Mouse (Mus musculus) embryo, embryonic 10 days (tissue): Measurements from ENCODE around the gene Akr1c13.
A peak's percentile ranks its signal among the peaks of the same experiment; 100 is the strongest.
"Not testable (repeated sequence)": the region's sequence is repeated elsewhere in the genome, so short reads cannot be mapped to it uniquely, and the experiment has no call there.

ENCODE experiments used
- DNase-seq: peaks from one replicate; pipeline ENCODE4 v3.0.0-alpha.2; 2015; ENCODE audit warnings: low spot score

Gene Akr1c13

GRCm38 (mm10) chr13:4190904-4191303, at the start of gene Akr1c13:
Gene Akr1c13, plus strand, starts transcription at chr13:4191150.
- peak; percentile 13 for DNase-seq

- no peak for DNase-seq
Measured at GRCm38 (mm10) chr13:4144261-4144660, 46.7 kb upstream of the Akr1c13 start.

- no peak for DNase-seq
Measured at GRCm38 (mm10) chr13:4150518-4150917, 40.4 kb upstream of the Akr1c13 start, which contains the start of gene Akr1c18. Gene Akr1c18, minus strand, starts transcription at chr13:4150654.

GRCm38 (mm10) chr13:4152908-4153307, 38.0 kb upstream of the Akr1c13 start:
- DNase-seq = no peak

- no peak for DNase-seq
Measured at GRCm38 (mm10) chr13:4153593-4153992, 37.4 kb upstream of the Akr1c13 start.

- no peak for DNase-seq
Measured at GRCm38 (mm10) chr13:4155286-4155685, 35.7 kb upstream of the Akr1c13 start.

DNA sequence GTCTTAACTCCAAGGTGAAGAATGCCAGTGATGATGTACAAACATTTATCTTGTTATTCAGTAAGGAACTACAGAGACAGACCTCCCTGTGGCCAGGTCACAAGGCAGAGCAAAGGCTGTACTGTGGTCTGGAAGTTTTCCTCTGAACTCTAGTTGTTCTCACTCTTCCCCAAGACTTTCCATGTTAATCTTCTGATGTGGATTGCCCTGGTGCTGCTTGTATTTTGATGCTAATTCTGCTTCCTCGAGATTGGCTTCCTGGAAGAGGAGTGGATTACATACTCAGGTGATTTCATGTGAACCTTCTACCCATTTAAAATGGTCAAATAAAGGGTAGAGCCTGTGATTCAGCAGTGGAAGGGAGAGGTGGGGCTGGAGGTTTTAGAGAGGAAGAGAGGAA, 22.9 kb upstream of the Akr1c13 start:
- DNase-seq = no peak

- no peak for DNase-seq
Measured at GRCm38 (mm10) chr13:4172978-4173377, 18.0 kb upstream of the Akr1c13 start.

GRCm38 (mm10) chr13:4181321-4181720, 9.6 kb upstream of the Akr1c13 start:
- not testable (repeated sequence) for DNase-seq

GRCm38 (mm10) chr13:4183116-4183515, 7.8 kb upstream of the Akr1c13 start:
- no peak for DNase-seq

DNA sequence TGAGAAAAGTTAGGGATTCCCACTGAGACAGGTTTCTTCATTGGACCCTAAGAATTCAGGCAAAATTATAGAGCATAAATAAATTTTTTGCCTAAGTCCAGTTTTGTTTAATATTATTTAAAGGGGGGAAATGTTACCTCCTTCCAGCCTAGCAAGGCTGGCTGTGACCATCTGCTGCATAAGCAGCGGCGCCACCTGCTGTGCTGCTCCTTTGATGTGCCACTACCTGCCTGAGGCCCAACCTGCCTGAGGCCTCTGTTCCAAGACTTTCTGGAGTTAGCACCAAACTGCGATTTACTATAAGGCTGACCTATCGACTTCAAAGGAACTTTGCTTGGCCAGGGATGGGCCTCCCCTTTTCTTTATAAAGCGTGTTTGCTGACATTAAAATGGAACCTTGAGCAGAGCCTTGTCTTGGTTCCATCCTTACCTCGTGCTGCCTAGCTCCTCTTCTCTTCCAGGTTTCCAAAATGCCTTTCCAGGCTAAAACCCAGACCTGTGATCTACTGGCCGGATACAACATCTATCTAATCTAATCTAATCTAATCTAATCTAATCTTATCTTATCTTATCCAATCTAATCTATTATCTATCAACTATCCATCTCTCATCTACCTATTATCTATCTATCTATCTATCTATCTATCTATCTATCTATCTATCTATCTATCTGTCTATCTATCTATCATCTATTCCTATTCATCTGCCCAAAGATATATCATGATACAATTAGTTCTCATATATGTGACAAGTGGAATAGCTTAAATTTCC, 4.1 kb upstream of the Akr1c13 start:
- not testable (repeated sequence) for DNase-seq

- DNase-seq = peak; percentile 19
Measured at GRCm38 (mm10) chr13:4188174-4188573, 2.8 kb upstream of the Akr1c13 start.

GRCm38 (mm10) chr13:4192511-4192910, 1.6 kb downstream of the Akr1c13 start:
- DNase-seq = no peak

- DNase-seq = no peak
Measured at GRCm38 (mm10) chr13:4206147-4206903, 15.4 kb downstream of the Akr1c13 start.

DNA sequence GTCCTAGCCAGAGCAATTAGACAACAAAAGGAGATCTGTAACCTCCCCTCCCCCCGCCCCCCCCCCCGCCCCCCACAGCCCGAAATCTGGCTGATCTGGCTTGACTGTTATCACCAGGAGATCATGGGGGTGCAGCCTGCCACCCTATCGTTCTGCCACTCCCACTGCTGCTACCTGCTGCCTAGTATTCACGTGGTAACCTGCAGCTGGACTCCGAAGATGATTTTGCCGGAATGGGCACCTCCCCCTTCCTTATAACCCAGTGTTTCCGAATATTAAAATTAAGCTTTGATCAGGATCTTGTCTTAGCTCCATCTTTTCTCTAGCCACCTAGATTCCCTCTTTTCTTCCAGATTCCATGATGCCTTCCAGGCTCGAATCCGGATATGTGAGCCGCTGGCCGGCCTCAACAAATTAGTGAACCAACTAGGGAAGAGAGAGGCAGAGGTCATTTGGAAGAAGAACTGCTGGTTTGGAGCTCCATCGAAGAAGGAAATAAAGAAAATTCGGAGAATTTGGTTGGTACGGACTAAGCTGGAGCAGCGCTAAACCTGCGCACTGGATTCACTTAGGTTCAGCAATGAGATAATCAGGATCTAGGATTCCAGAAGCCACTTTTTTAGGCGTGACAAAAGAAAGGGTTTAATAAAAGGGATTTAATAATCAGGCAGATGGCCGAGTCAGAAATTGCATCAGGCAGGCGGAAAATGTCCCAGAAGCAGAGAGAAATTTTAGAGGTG, 20.8 kb downstream of the Akr1c13 start:
- DNase-seq = no peak

GRCm38 (mm10) chr13:4212309-4212708, 21.4 kb downstream of the Akr1c13 start:
- DNase-seq = no peak

GRCm38 (mm10) chr13:4215496-4215895, 24.5 kb downstream of the Akr1c13 start:
- not testable (repeated sequence) for DNase-seq

- DNase-seq = no peak
Measured at GRCm38 (mm10) chr13:4228441-4228840, 37.5 kb downstream of the Akr1c13 start, which contains the start of gene Akr1c19. Gene Akr1c19, plus strand, starts transcription at chr13:4228700.

DNA sequence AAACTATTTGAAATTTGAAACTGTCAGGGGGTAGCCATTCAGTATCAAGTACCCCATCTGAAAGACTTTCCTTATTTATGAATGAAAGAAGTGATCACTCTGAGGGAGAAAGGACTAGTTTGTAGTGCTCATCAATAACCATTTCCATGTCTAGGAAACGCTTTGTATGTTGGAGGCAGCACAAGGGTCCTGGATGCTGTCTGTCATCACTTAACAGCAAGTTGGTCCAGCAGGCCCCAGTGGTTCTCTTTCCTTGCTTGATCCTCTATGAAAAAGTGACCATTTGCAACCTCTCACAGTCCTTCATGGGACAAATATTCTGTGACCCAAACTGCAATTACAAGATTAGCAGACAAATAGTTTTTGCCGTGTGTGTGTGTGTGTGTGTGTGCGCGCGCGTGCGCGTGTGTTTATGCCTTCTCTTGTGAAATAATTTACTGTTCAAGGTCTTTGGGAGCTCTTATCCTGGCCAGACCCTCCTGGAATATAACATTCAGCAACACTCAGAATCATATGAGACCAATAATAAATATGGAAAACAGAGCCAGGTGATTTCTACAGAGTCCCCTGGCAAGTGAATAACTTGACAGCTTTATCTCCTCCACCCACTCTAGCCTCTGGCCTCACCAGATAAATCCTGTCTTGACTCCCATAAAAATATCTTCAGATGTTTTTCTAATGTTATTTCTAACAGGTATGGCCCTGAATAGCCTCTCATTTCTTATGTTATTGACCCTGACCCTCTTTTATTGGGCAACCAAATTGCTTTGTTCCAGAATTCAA, 40.1 kb downstream of the Akr1c13 start:
- DNase-seq = no peak

GRCm38 (mm10) chr13:4233135-4233534, 42.2 kb downstream of the Akr1c13 start:
- no peak for DNase-seq

DNA sequence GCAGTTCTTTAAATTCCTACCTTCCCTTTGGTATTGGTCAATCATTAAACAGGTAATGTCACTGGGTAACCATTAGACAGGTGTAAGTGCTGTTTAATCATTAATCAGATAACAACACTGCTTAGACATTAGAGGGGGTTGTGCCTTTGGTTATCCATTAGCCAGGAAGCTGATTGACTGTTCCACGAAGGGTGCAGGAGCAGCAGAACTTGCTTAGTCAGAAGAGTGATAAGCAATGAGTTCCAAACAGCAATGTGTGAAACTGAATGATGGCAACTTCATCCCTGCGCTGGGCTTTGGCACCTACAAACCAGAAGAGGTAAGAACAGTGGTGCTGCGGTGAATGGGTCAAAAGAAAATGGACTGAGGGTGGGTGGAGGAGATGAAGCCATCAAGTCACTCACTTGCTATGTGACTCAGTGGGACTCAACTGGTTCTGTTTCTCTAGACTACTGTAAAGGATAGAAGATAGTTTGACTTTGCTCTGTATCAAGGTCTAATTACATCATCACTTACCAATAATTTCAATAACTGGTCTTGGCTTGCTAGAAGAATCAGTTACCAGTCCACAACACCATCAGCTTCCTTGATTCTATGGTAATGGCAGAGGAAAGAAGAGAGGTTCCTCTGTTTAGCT, 42.7 kb downstream of the Akr1c13 start:
- no peak for DNase-seq
